Mouse (Mus musculus) G1E-ER4 (cell line): Measurements from ENCODE around the gene Ttc41. TPM values are rescaled to one million over a fixed set of nuclear protein-coding genes. Genes with fewer than 3 reads are reported as not detected.

Experiments
- GATA1 ChIP-seq: IDR thresholded peaks from one replicate; pipeline ENCODE4 v1.8.0; 2012; ENCODE audit warnings: low read length, inconsistent platforms
- polyA plus RNA-seq: library from polyadenylated mRNA; stranded (reverse); fragments of >175 nt; gene quantifications from 2 replicates; pipeline ENCODE4 v1.2.3, GENCODE M21; 2012

Ttc41 gene
- polyA plus RNA-seq, 1 experiment = 0.06 TPM

- TF ChIP-seq GATA1 = no peak
Measured at GRCm38 (mm10) chr10:86744306-86744705, 38.7 kb downstream of the Ttc41 start.

GRCm38 (mm10) chr10:86755816-86756502, 50.3 kb downstream of the Ttc41 start:
- TF ChIP-seq GATA1 = no peak

GRCm38 (mm10) chr10:86757724-86758123, 52.1 kb downstream of the Ttc41 start:
- TF ChIP-seq GATA1 = no peak

- TF ChIP-seq GATA1 = no peak
Measured at GRCm38 (mm10) chr10:86758211-86758610, 52.6 kb downstream of the Ttc41 start.

- no peak for TF ChIP-seq GATA1
Measured at GRCm38 (mm10) chr10:86761236-86761635, 55.6 kb downstream of the Ttc41 start.

GRCm38 (mm10) chr10:86761722-86762383, 56.2 kb downstream of the Ttc41 start:
- TF ChIP-seq GATA1 = no peak

GRCm38 (mm10) chr10:86762384-86762730, 56.7 kb downstream of the Ttc41 start:
- TF ChIP-seq GATA1 = no peak

GRCm38 (mm10) chr10:86763672-86764071, 58.1 kb downstream of the Ttc41 start, which contains the start of gene Gm49358:
Gene Gm49358, plus strand, starts transcription at chr10:86763972.
- no peak for TF ChIP-seq GATA1

- no peak for TF ChIP-seq GATA1
Measured at GRCm38 (mm10) chr10:86765344-86765966, 59.8 kb downstream of the Ttc41 start.

- no peak for TF ChIP-seq GATA1
Measured at GRCm38 (mm10) chr10:86769216-86769615, 63.6 kb downstream of the Ttc41 start.

GRCm38 (mm10) chr10:86769797-86770196, 64.2 kb downstream of the Ttc41 start:
- no peak for TF ChIP-seq GATA1

- TF ChIP-seq GATA1 = no peak
Measured at GRCm38 (mm10) chr10:86771701-86772100, 66.1 kb downstream of the Ttc41 start.

- TF ChIP-seq GATA1 = no peak
Measured at GRCm38 (mm10) chr10:86772231-86772631, 66.6 kb downstream of the Ttc41 start.

GRCm38 (mm10) chr10:86773360-86773759, 67.7 kb downstream of the Ttc41 start:
- no peak for TF ChIP-seq GATA1

GRCm38 (mm10) chr10:86776281-86776680, 70.7 kb downstream of the Ttc41 start:
- no peak for TF ChIP-seq GATA1

GRCm38 (mm10) chr10:86777614-86778319, 72.2 kb downstream of the Ttc41 start:
- TF ChIP-seq GATA1 = no peak
